Mouse (Mus musculus) cortical plate, adult 2 months (tissue): Measurements from ENCODE around the gene Spats2l.

Experiments used
- CTCF ChIP-seq: fragments of 200-500 bp; IDR thresholded peaks from 2 replicates; pipeline ENCODE4 v1.5.1; 2011; ENCODE audit warnings: mild to moderate bottlenecking, control low read depth, low read length; ENCODE audit not compliant: insufficient read depth; ENCODE audit errors: extremely low read depth
- POLR2A ChIP-seq: fragments of 200-500 bp; IDR thresholded peaks from 2 replicates; pipeline ENCODE4 v1.6.1; 2011; ENCODE audit warnings: mild to moderate bottlenecking, low read length, control low read depth; ENCODE audit not compliant: insufficient read depth; ENCODE audit errors: extremely low read depth

DNA sequence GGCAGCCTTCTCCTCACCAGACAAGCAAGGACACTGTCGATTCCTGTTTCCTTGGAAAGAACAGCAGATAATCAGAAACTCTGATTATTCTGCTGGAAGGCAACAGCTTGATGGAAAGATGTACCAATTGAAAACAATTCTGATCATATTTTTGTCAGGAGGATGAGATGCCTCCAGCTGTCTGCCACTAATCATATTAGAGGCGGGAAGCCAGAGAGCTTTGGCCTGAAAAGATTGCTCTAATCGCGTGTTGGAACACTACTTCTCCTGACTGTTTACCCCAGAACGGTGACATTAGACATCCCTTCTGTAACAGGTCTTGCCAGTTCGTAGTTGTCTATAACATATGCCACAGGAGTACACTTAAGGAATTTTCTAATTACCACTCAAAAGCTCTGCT, 26.9 kb downstream of the Spats2l start:
- TF ChIP-seq CTCF (no peak), POLR2A (no peak)
